Mouse (Mus musculus): ENCODE measurements at regions not wholly inside any gene's neighbourhood (a gene's known extent, or its start where the extent isn't known, plus 50 kb on each side); places are given as distances from the start of the nearest gene placed in this dataset.
"Not testable (repeated sequence)": the region's sequence is repeated elsewhere in the genome, so short reads cannot be mapped to it uniquely, and the experiment has no call there.

- DNase-seq (ENCODE audit: extremely low read depth, low read depth) = no peak
Measured at GRCm38 (mm10) chr14:87612871-87613270, 196.4 kb downstream of the Tdrd3 start.

DNA sequence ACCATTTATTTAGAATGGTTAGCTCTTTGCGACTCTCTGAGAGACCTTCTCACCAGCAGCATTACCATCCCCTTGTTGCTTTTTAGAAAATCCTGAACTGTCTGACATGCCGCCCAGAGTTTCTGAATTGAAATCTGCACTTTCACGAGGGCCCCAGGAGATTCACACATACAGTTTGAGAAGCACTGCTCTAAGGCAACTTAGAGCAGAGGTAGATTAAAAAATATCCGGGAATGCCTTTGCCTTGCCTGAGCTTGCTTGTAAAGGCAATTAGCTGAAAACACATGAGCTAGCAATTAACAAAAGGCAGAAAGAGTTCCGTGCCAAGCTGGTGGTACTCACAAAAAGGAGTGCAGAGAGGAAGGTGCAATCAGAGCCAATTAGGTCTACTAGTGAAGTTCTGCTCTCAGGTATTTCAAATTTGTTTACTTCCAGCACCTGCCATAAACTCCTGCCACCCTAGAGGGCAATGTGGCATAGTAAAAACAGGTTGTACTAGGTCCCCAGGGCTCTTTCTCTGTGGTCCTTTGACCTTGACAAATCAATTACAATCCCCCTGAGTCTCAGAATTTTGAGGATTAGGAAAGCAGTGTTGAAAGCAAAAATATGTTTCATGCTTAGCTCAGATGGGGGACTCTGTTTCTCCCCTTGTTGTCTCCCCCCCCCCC, 203.1 kb downstream of the Tdrd3 start:
- no peak for DNase-seq (ENCODE audit: extremely low read depth, low read depth)

DNA sequence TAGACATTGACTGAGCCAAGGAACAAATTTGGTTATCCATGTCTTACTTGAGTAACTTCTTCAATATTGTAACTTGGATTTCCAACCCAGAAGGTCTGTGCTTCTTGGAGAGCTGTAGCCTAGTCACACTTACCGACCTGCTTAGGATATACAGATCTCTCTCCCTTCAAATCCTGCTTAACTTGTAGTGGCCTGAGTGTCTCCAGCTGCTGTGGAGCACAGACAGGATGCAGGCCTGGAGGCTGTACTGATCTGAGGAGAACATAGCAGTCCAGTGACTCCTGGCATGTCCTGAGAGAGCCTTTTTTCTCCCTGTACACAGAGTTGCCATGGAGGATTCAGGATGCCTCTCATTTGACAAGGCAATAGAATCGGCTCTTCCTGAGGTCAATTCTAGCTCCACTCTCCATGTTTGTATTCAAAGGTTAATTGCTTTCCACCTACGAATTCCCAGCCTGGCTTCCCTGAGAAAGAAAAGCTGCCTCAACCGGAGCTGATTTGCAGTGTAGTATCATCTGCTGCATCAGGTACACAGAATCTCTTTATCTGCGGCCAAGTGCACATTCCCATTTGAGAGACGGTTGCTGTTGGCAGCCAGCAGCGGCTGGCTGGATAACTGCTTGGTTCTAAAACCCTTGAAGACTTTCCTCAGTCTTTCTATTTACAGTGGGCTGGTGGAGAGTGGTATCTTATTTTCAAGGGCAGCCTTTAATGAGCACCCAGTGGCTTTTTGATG, 214.8 kb downstream of the Tdrd3 start:
- DNase-seq (ENCODE audit: extremely low read depth, low read depth) = no peak

DNA sequence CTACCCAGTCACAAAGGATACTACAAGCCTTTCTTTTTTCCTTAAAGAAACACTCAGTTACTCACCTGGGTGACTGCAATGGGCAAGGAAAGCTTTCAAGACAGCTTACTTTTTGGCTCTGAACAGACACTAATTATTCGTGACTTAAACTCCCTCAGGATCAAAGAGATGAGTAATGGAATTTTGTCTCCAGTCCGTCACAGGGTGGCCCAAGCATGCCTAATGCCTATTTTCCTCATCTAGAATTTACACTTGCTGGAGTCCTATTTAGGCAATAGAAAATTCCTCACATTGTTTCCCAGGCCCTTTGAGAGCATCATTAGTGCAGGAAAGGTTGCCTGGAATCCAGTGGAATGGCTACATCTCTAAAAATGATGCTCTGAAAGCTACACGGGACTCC, 218.2 kb downstream of the Tdrd3 start:
- DNase-seq (ENCODE audit: extremely low read depth, low read depth) = no peak

- DNase-seq (ENCODE audit: extremely low read depth, low read depth) = no peak
Measured at GRCm38 (mm10) chr14:87637131-87637530, 220.7 kb downstream of the Tdrd3 start.

DNA sequence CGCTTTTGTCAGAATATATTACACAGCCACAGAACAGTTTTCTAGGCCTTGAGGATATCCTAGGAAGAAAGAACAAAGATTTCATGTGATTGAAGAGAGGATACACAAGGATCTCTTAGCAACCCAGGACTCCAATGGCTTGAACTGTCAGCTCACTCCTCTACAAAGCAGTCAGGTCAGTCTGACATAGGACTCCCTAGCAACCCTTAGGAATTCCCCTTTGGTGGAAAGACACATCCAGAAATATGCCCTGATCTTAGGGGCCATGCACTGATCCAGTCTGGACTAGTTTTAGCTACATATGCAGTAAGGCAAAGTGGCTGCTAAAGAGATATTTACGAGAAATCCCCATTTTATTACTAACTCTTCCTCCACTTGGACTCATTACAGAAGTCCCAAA, 251.5 kb downstream of the Tdrd3 start:
- DNase-seq (ENCODE audit: extremely low read depth, low read depth) = no peak

GRCm38 (mm10) chr14:87669496-87669895, 253.1 kb downstream of the Tdrd3 start:
- DNase-seq (ENCODE audit: extremely low read depth, low read depth) = no peak

DNA sequence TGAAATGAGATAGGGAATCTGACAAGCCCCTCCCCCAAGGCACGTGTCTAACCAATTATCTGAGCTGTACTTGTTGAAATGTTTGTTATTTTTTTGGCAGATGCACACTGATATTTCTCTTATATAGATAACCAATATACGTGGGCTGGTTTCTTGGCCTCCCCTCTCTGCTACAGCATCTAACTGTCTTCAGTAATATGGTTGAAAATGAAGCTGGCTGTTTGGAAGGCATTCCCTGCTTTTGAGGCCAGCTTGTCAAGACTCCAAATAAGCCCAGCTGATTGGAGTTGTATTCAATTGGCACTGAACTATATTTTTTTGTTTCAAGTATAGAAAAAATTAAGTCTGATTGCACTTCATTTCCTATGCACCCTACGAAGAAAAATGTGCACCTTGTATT, 264.3 kb downstream of the Tdrd3 start:
- no peak for DNase-seq (ENCODE audit: extremely low read depth, low read depth)

DNA sequence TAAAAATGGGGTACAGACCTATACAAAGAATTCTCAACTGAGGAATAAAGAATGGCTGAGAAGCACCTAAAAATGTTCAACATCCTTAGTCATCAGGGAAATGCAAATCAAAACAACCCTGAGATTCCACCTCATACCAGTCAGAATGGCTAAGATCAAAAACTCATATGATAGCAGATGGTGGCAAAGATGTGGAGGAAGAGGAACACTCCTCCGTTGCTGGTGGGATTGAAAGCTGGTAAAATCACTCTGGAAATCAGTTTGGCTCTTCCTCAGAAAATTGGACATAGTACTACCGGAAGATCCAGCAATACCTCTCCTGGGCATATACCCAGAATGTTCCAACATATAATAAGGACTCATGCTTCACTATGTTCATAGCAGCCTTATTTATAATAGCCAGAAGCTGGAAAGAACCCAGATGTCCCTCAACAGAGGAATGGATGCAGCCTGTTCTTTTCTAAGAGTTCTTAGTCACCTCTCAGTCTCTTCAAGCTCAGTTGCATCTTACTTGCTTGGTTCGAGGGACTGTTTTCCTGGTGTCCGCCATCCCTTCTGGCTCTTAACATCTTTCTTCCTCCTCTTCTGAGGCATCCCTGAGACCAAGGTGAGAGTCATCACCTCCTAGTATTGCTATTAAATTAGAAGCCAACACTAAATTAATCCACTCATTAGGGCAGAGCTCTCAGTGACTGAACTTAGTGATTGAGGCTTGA, 266.8 kb downstream of the Tdrd3 start:
- not testable (repeated sequence) for DNase-seq (ENCODE audit: extremely low read depth, low read depth)

- DNase-seq (ENCODE audit: extremely low read depth, low read depth) = no peak
Measured at GRCm38 (mm10) chr14:87689866-87690265, 273.4 kb downstream of the Tdrd3 start.

- DNase-seq (ENCODE audit: extremely low read depth, low read depth) = no peak
Measured at GRCm38 (mm10) chr14:87736456-87736855, 320.0 kb downstream of the Tdrd3 start.

DNA sequence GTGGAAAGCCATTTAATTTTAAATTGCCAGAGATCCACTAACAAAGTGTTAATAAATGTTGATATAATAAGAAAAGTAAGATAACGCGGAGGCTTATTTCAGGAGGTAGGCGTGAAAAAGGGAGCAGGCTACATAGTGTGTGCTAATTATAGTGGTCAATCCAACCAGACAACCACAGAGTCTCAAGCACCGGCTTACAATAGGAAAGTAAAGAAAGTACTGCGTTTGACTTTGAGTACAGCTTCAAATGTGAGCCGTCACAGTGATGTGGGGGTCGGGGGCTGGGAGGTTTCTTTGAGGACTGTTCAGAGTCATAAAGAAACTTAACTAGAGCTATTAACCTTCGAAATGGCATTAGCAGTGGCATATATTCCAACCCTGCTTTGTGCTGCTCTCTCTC, 329.1 kb downstream of the Tdrd3 start:
- no peak for DNase-seq (ENCODE audit: extremely low read depth, low read depth)

- DNase-seq (ENCODE audit: extremely low read depth, low read depth) = no peak
Measured at GRCm38 (mm10) chr14:87746011-87746410, 329.6 kb downstream of the Tdrd3 start.

GRCm38 (mm10) chr14:87749068-87749467, 332.6 kb downstream of the Tdrd3 start:
- DNase-seq (ENCODE audit: extremely low read depth, low read depth) = no peak

- DNase-seq (ENCODE audit: extremely low read depth, low read depth) = no peak
Measured at GRCm38 (mm10) chr14:87749762-87750161, 333.3 kb downstream of the Tdrd3 start.

- DNase-seq (ENCODE audit: extremely low read depth, low read depth) = no peak
Measured at GRCm38 (mm10) chr14:87750665-87751170, 334.3 kb downstream of the Tdrd3 start.

DNA sequence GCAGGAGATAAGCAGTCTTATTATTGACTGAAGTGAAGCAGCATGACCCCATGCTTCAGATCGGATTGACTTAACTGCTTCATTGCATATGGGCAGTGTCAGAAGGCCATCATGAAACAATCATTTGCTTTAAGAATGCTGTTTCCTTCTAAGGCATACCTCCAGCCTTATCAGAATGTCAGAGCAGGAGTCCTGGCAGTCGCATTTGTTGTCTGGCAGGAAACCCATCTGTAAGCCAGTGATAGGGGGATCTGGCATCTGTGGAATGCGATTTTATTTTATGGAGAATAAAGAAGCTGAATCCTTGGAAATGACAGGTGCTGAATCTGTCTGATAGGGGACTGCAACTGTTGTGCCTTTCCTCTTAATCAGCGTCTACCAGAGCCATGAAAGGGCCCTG, 338.3 kb downstream of the Tdrd3 start:
- DNase-seq (ENCODE audit: extremely low read depth, low read depth) = peak; percentile 3

DNA sequence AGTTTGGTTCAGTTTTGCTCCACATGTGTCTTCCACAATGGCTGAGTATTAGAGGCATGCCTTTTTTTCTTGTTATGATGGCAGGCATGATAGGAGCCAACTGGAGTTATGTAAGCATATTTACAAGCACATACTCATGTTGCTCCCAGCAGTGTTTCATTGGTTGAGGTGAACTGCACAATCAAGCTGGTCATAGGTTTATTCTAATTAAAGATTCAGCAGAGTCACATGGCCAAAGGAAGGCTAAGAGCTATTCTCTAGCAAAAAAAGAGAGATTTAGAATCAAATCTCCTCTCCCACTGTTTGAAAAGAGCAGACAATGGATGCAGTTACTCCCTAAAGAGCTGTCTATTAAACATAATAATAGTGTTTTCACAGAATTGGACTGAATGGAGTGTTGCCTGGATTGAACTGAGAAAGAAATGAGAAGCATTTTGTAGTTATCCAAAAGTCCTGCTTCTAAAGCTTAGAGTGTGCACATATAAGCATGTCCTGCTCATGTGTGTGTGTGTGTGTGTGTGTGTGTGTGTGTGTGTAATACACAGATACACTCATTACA, 359.0 kb downstream of the Tdrd3 start:
- DNase-seq (ENCODE audit: extremely low read depth, low read depth) = no peak

DNA sequence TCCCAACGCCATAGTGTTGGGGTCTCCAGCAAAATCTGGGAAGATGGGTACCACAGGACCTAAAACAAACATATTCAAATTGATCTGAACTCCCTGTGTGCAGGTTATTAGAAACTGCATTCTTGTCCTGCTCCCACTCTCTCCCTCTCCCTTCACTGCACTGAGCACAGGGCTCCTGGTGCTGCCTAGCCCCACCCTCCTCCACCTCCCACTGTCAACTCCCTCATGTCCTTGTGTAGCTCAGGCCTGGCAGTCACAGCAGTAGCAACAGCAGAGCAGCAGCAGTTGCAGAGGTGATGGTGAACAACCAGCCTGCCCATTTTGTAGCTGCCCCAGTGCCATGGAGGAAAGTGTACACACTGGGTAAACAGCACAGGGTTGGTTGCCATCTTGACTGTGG, 383.4 kb downstream of the Tdrd3 start:
- DNase-seq (ENCODE audit: extremely low read depth, low read depth) = no peak

DNA sequence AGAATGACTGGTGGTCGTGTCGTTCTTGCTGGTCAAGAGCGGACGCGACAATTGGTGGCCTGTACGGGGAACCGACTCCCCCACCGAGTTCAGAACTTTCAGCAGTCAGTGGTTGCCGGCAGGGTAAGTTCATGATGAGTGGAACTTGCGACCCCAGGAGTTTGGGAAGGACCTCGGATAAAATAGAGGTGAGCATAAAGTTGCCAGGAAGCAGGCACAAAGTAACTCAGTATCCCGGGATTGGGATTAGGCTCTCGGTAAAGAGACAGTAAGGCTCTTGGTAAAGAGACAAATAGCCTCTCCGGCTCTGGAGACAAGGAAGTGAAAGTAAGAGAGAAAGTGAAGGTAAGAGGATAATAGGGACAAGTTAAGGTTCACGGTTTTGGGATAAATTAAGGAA, 393.2 kb downstream of the Tdrd3 start:
- not testable (repeated sequence) for DNase-seq (ENCODE audit: extremely low read depth, low read depth)

- no peak for DNase-seq (ENCODE audit: extremely low read depth, low read depth)
Measured at GRCm38 (mm10) chr14:87844120-87844519, 427.7 kb downstream of the Tdrd3 start.

DNA sequence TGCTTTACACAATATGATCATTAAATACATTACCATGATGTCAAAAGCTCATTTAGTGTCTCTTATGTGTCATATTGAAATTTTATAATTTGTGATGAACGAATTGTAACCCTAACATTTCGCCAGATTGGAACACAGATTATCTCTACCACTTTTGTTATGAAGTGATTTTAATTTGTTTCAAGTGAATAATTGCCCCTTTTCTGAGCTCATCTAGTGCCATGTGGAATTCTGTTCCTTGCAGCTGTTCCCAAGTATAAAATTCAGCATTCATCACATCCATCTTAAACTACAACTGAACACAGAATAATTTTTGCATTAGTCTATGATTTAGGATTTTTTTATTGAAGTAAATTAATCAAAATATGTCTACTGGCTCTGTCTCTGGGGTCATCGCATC, 445.0 kb downstream of the Tdrd3 start:
- DNase-seq (ENCODE audit: extremely low read depth, low read depth) = no peak

Data from MEL-GATA-1-ER (cell line).